Mouse (Mus musculus): ENCODE measurements around the gene Pcp4l1. TPM values are rescaled to one million over a fixed set of nuclear protein-coding genes. Genes with fewer than 3 reads are reported as not detected.

Gene Pcp4l1
- polyA plus RNA-seq, 1 experiment = 28.3 TPM

DNA sequence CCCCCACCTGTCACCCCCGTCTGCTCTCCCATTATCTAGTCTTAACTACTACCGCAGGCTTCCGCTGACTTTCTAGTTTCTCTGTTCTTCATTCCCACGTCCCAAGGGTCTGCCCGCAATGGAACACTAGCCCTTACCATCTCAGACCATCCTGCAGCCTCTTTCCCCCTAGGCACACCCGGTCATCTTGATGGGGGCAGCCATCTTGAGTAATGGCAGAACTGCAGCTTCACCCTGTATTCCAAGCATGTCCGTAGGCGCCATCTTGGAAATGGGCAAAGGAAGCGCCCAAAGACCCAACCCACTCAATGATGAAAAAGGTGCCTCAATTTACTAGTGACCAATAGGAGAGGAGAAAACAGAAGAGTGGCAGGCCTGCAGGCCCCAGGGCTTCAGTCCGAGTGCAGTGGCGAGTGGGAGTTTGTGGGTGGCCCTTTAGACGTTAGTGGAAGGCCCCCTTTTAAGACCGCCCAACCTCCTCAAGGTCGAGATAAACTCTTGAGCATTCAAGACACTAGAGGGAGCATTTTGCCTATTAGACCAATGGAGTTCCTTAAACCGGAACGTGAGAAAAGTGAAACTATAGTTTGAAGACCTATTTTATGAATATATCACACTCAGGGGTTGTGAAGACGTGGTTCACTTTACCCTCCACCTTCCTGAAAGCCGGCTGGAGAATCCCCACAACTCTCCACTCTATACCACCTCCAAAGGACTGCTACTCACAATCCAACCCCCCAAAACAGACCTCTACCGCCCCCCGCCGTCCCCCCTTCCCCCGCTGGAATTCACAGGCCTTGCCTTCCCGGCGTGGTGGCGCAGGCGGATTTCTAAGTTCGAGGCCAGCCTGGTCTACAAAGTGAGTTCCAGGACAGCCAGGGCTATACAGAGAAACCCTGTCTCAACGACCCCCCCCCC, 26.4 kb upstream of the Pcp4l1 start, which contains the start of gene Tomm40l:
TSS of gene Tomm40l (minus strand) at position 277 of the 918 bp plus-strand sequence.
- H3K36me3 ChIP-seq (replicated peaks; ENCODE audit: low read length) = peaks cover 53% of the 10 kb centered on the region
- H3K27me3 ChIP-seq (replicated peaks) = no peaks in the 10 kb centered on the region
- H3K9me3 ChIP-seq = no peaks in the 10 kb centered on the region
- TF ChIP-seq GATA1 (IDR thresholded peaks at IDR 0.05; ENCODE audit: borderline replicate concordance, low read length) = no peak
- no peak for TF ChIP-seq FLI1 (IDR thresholded peaks at IDR 0.05; ENCODE audit: low read length)
- peaks cover 30% of the 10 kb centered on the region for H3K4me1 ChIP-seq
- H3K4me3 ChIP-seq (replicated peaks) = peak within 1 kb of the TSS; percentile 93

GRCm38 (mm10) chr1:171221281-171222193, 25.5 kb upstream of the Pcp4l1 start:
- no peaks in the 10 kb centered on the region for H3K27me3 ChIP-seq (replicated peaks)
- peaks cover 33% of the 10 kb centered on the region for H3K4me1 ChIP-seq
- TF ChIP-seq GATA1 (IDR thresholded peaks at IDR 0.05; ENCODE audit: borderline replicate concordance, low read length) (no peak), FLI1 (IDR thresholded peaks at IDR 0.05; ENCODE audit: low read length) (no peak)
- peaks cover 52% of the 10 kb centered on the region for H3K36me3 ChIP-seq (replicated peaks; ENCODE audit: low read length)
- H3K4me3 ChIP-seq (replicated peaks) = peak overlapping the region; percentile 93
- H3K9me3 ChIP-seq = no peaks in the 10 kb centered on the region

GRCm38 (mm10) chr1:171220871-171221270, 24.8 kb upstream of the Pcp4l1 start:
- Histone ChIP-seq H3K4me3 (replicated peaks) (peak overlapping the region; percentile 93), H3K4me1 (peaks cover 36% of the 10 kb centered on the region), H3K27me3 (replicated peaks) (peaks cover 2% of the 10 kb centered on the region), H3K9me3 (no peaks in the 10 kb centered on the region), H3K36me3 (replicated peaks; ENCODE audit: low read length) (peaks cover 47% of the 10 kb centered on the region)
- TF ChIP-seq FLI1 (IDR thresholded peaks at IDR 0.05; ENCODE audit: low read length) (no peak), GATA1 (IDR thresholded peaks at IDR 0.05; ENCODE audit: borderline replicate concordance, low read length) (no peak)

- Histone ChIP-seq H3K9me3 (no peaks in the 10 kb centered on the region), H3K36me3 (replicated peaks; ENCODE audit: low read length) (peaks cover 37% of the 10 kb centered on the region), H3K4me1 (peaks cover 37% of the 10 kb centered on the region), H3K4me3 (replicated peaks) (no peak overlapping the region), H3K27me3 (replicated peaks) (peaks cover 14% of the 10 kb centered on the region)
- TF ChIP-seq FLI1 (IDR thresholded peaks at IDR 0.05; ENCODE audit: low read length) (no peak), GATA1 (IDR thresholded peaks at IDR 0.05; ENCODE audit: borderline replicate concordance, low read length) (no peak)
Measured at GRCm38 (mm10) chr1:171216241-171216955, 20.3 kb upstream of the Pcp4l1 start.

DNA sequence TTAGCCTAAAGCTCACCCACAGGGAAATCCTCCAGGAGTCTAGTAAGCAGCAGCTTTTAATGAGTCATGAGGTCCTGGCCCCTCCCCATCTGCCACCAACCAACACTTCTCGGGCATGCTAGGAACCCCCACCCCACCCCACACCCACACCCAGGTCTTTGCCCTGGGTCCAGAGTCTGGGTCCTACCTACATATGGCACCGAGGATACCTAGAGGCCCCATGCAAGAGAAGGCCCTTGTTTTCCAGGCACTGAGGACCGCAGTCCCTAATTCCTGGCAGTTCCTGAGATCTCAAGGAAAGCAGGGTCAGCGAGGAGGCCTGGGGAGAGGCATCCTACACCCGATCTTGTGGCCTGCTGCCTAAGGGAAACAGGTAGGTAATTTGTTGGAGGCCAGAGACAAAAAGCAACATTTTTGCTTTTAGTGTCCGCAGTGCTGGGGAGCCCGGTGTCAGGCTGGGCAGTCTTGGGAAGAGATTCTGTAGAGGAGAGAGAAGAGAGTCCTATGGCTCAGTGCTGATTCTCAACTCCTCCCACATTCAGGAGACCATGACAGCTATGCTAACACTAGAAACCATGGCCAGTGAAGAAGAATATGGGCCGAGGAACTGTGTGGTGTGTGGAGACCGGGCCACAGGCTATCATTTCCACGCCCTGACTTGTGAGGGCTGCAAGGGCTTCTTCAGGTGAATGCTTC, 17.9 kb upstream of the Pcp4l1 start, which contains the start of gene Nr1i3:
TSS of gene Nr1i3 (plus strand) at position 170 of the 696 bp plus-strand sequence.
- Histone ChIP-seq H3K4me3 (replicated peaks) (no peak within 1 kb of the TSS), H3K27me3 (replicated peaks) (peaks cover 14% of the 10 kb centered on the region), H3K4me1 (peaks cover 48% of the 10 kb centered on the region), H3K9me3 (no peaks in the 10 kb centered on the region), H3K36me3 (replicated peaks; ENCODE audit: low read length) (peaks cover 18% of the 10 kb centered on the region)
- TF ChIP-seq FLI1 (IDR thresholded peaks at IDR 0.05; ENCODE audit: low read length) (no peak), GATA1 (IDR thresholded peaks at IDR 0.05; ENCODE audit: borderline replicate concordance, low read length) (no peak)

DNA sequence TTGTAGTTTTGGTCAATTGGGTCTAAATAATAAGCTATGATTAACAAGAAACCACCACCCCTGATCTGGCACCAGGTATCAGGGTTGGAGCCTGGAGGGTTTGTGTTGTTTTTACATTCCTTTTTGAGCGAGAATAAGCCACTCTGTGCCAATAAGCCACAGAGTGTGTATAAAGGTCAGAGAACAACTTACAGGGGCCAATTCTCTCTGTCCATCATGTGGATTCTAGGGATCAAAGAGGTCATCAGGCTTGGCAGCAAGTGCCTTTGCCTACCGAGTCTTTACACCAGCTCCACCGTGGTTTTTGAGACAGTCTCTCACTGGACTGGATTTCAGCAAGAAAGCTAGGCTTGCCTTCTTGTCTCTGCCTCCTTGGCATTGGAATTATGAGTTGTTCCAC, 16.8 kb upstream of the Pcp4l1 start:
- Histone ChIP-seq H3K36me3 (replicated peaks; ENCODE audit: low read length) (peaks cover 10% of the 10 kb centered on the region), H3K9me3 (peaks cover 7% of the 10 kb centered on the region), H3K4me1 (peaks cover 56% of the 10 kb centered on the region), H3K4me3 (replicated peaks) (no peak overlapping the region), H3K27me3 (replicated peaks) (peaks cover 16% of the 10 kb centered on the region)
- no peak for TF ChIP-seq FLI1 (IDR thresholded peaks at IDR 0.05; ENCODE audit: low read length)
- TF ChIP-seq GATA1 (IDR thresholded peaks at IDR 0.05; ENCODE audit: borderline replicate concordance, low read length) = no peak

DNA sequence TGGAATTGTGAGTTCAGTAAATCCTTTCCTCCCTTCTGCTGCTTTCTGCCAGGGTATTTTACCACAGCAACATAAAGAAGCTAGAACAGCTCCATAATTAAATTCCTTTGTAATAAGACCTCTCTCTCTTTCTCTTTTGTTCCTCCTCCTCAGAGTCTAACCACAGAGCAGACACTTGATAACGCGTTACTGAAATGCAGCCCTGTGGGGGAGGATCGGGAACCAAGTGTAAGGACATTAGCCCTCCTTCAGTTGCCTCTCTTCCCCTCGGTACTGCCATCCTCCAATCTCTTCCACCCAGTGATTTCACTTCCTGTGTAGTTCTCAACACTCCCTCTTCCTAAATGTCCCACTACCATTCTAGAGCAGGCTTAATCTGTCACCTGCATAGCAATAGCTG, 13.3 kb upstream of the Pcp4l1 start:
- peaks cover 3% of the 10 kb centered on the region for H3K36me3 ChIP-seq (replicated peaks; ENCODE audit: low read length)
- TF ChIP-seq GATA1 (IDR thresholded peaks at IDR 0.05; ENCODE audit: borderline replicate concordance, low read length) = no peak
- TF ChIP-seq FLI1 (IDR thresholded peaks at IDR 0.05; ENCODE audit: low read length) = no peak
- H3K4me1 ChIP-seq = peaks cover 62% of the 10 kb centered on the region
- peaks cover 7% of the 10 kb centered on the region for H3K9me3 ChIP-seq
- peak overlapping the region; percentile 42 for H3K4me3 ChIP-seq (replicated peaks)
- peaks cover 8% of the 10 kb centered on the region for H3K27me3 ChIP-seq (replicated peaks)

GRCm38 (mm10) chr1:171205704-171206493, 9.8 kb upstream of the Pcp4l1 start:
- peaks cover 7% of the 10 kb centered on the region for H3K9me3 ChIP-seq
- H3K4me3 ChIP-seq (replicated peaks) = peak overlapping the region; percentile 43
- no peak for TF ChIP-seq FLI1 (IDR thresholded peaks at IDR 0.05; ENCODE audit: low read length)
- no peak for TF ChIP-seq GATA1 (IDR thresholded peaks at IDR 0.05; ENCODE audit: borderline replicate concordance, low read length)
- peaks cover 3% of the 10 kb centered on the region for H3K36me3 ChIP-seq (replicated peaks; ENCODE audit: low read length)
- H3K27me3 ChIP-seq (replicated peaks) = peaks cover 3% of the 10 kb centered on the region
- peaks cover 52% of the 10 kb centered on the region for H3K4me1 ChIP-seq

All from megakaryocyte, embryonic 14.5 days (primary cell).